Mouse (Mus musculus) olfactory bulb, adult 2 months (tissue): Measurements from ENCODE around the gene Hdac4.

Source experiments
- CTCF ChIP-seq: fragments of 200-500 bp; IDR thresholded peaks from 2 replicates; pipeline ENCODE4 v1.5.1; 2012; ENCODE audit warnings: low read depth, mild to moderate bottlenecking, low read length, moderate library complexity; ENCODE audit not compliant: insufficient read depth
- POLR2A ChIP-seq: fragments of 200-500 bp; IDR thresholded peaks from 2 replicates; pipeline ENCODE4 v1.6.1; 2012; ENCODE audit warnings: mild to moderate bottlenecking, low read depth, low read length, moderate library complexity; ENCODE audit not compliant: insufficient read depth

DNA sequence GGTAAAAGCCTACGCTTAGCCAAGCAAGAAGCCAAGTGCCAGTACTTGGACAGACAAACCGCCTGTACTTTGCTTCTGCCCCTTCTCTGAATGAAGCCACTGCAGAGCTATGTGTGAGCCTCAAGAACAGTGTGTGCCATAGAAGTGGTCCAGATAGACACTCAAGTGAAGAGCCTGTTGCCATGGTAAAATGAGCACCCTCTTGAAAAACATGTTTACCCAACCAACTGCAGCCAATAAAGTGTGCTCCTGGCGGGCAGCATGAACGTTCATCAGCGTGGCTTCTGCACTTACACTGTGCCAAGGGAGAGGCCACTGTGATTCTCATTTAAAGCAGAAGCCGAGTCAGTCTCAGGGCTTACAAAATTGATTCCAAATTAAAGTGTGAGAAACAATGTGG, 165.0 kb downstream of the Hdac4 start:
- no peak for TF ChIP-seq CTCF
- no peak for TF ChIP-seq POLR2A
